Mouse (Mus musculus) small intestine, adult 2 months (tissue): Measurements from ENCODE around the gene Kdelc2.

Source experiments
- CTCF ChIP-seq: fragments of 200-500 bp; IDR thresholded peaks from 2 replicates; pipeline ENCODE4 v1.5.1; 2012; ENCODE audit warnings: low read depth, mild to moderate bottlenecking, control low read depth, inconsistent platforms, low read length, moderate library complexity, mixed read lengths; ENCODE audit not compliant: insufficient replicate concordance, insufficient read length; ENCODE audit errors: extremely low read depth
- POLR2A ChIP-seq: fragments of 200-500 bp; IDR thresholded peaks from 2 replicates; pipeline ENCODE4 v1.6.1; 2012; ENCODE audit warnings: low read depth, mild to moderate bottlenecking, control low read depth, inconsistent platforms, low read length, moderate library complexity

GRCm38 (mm10) chr9:53387431-53387830 lies 3.6 kb downstream of the Kdelc2 start:
- TF ChIP-seq POLR2A: no peak
- no peak for TF ChIP-seq CTCF
